Mouse (Mus musculus) intestine, postnatal 0 days (tissue): ENCODE measurements around the gene Prmt1. TPM values are rescaled to one million over a fixed set of nuclear protein-coding genes. Genes with fewer than 3 reads are reported as not detected.

Experiments used
- ATAC-seq: fragments of 200-750 bp; cut with Nextera tagmentation; 2 replicates; pipeline ENCODE4 v1.8.0; 2017; ENCODE audit warnings: mild to moderate bottlenecking, moderate TSS enrichment, moderate library complexity
- H3K27ac ChIP-seq: fragments of 300-500 bp; sonication (generic); 2 replicates; pipeline ENCODE4 v1.5.1; 2014; ENCODE audit warnings: mild to moderate bottlenecking, low read depth, low read length, moderate library complexity
- H3K27me3 ChIP-seq: fragments of 300-500 bp; sonication (generic); replicated peaks from 2 replicates; pipeline ENCODE4 v1.6.1; 2014; ENCODE audit warnings: low read length, mixed read lengths; ENCODE audit not compliant: control insufficient read depth, insufficient read depth
- H3K36me3 ChIP-seq: fragments of 300-500 bp; sonication (generic); 2 replicates; pipeline ENCODE4 v1.6.1; 2014; ENCODE audit warnings: mild to moderate bottlenecking, moderate library complexity; ENCODE audit not compliant: control insufficient read depth, insufficient read depth
- H3K4me1 ChIP-seq: fragments of 300-500 bp; sonication (generic); replicated peaks from 2 replicates; pipeline ENCODE4 v1.6.1; 2014; ENCODE audit warnings: antibody characterized with exemption, low read length, mixed read lengths; ENCODE audit not compliant: control insufficient read depth, insufficient read depth
- H3K4me2 ChIP-seq: fragments of 300-500 bp; sonication (generic); replicated peaks from 2 replicates; pipeline ENCODE4 v1.6.1; 2014; ENCODE audit warnings: low read depth, mild to moderate bottlenecking, moderate library complexity
- H3K4me3 ChIP-seq: fragments of 300-500 bp; sonication (generic); 2 replicates; pipeline ENCODE4 v1.5.1; 2014; ENCODE audit warnings: low read depth, low read length
- H3K9ac ChIP-seq: fragments of 300-500 bp; sonication (generic); 2 replicates; pipeline ENCODE4 v1.6.1; 2014; ENCODE audit warnings: mild to moderate bottlenecking, low read depth, low read length
- H3K9me3 ChIP-seq: fragments of 300-500 bp; sonication (generic); 2 replicates; pipeline ENCODE4 v1.6.1; 2016; ENCODE audit warnings: mixed run types; ENCODE audit not compliant: control insufficient read depth
- CTCF ChIP-seq: sonication (generic); IDR thresholded peaks from 2 replicates; pipeline ENCODE4 v1.5.1; 2016; ENCODE audit warnings: low read depth, mild to moderate bottlenecking, control low read depth, antibody characterized with exemption, moderate library complexity
- WGBS: fragments of 180-500 bp; shearing (Covaris S2); extraction: QIAGEN DNeasy Blood & Tissue Kit; methylation state at CpG from one replicate; pipeline ENCODE4 v1.1.7; 2014; 5-methylcytosine and 5-hydroxymethylcytosine counted together
- polyA plus RNA-seq: library from polyadenylated mRNA; unstranded; fragments of >200 nt; fragmentation: Nextera tagmentation; extraction: Ambion mirVana; gene quantifications from 2 replicates; pipeline ENCODE4 v1.2.1, GENCODE M21; 2015

Prmt1 gene
- polyA plus RNA-seq, 1 experiment from 2014 or later, result 130 TPM

GRCm38 (mm10) chr7:44975117-44975419 is 11.3 kb downstream of the Prmt1 start:
- Histone ChIP-seq H3K9ac (no peak overlapping the region), H3K4me3 (no peak overlapping the region), H3K4me2 (peak overlapping the region; percentile 63; the same call in 1 of the 2 replicates), H3K27me3 (no peaks in the 10 kb centered on the region), H3K9me3 (no peaks in the 10 kb centered on the region), H3K4me1 (peaks cover 4% of the 10 kb centered on the region; the same call in 1 of the 2 replicates), H3K36me3 (peaks cover 45% of the 10 kb centered on the region), H3K27ac (no peak overlapping the region)
- no peak for ATAC-seq
- 18% methylated on average over 6 of the region's 6 CpGs for WGBS
- TF ChIP-seq CTCF, result no peak

GRCm38 (mm10) chr7:44974383-44975116 is 11.8 kb downstream of the Prmt1 start, which contains the start of gene Cpt1c:
Gene Cpt1c, minus strand, starts transcription at chr7:44974851.
- Histone ChIP-seq H3K36me3 (peaks cover 40% of the 10 kb centered on the region), H3K4me2 (peak within 1 kb of the TSS; percentile 63), H3K9me3 (no peaks in the 10 kb centered on the region), H3K9ac (0 out of 2 replicates have a peak within 1 kb of the TSS, but pooled peaks have one; percentile 26), H3K27ac (no peak within 1 kb of the TSS), H3K27me3 (no peaks in the 10 kb centered on the region), H3K4me3 (peak within 1 kb of the TSS; percentile 42), H3K4me1 (peaks cover 4% of the 10 kb centered on the region; the same call in 1 of the 2 replicates)
- TF ChIP-seq CTCF, result peak; percentile 15; the same call in 1 of the 2 replicates
- no peak for ATAC-seq
- 4% methylated on average over 22 of the region's 22 CpGs for WGBS

- ATAC-seq, result no peak
- Histone ChIP-seq H3K9me3 (no peaks in the 10 kb centered on the region), H3K27me3 (no peaks in the 10 kb centered on the region), H3K36me3 (peaks cover 30% of the 10 kb centered on the region), H3K9ac (no peak overlapping the region), H3K27ac (no peak overlapping the region), H3K4me2 (peak overlapping the region; percentile 63), H3K4me3 (peak overlapping the region; percentile 42), H3K4me1 (peaks cover 4% of the 10 kb centered on the region; the same call in 1 of the 2 replicates)
- 48% methylated on average over 14 of the region's 14 CpGs for WGBS
- TF ChIP-seq CTCF, result no peak
Observed at GRCm38 (mm10) chr7:44973415-44974130, 12.8 kb downstream of the Prmt1 start.

- peak overlapping the region; percentile 96 for H3K4me2 ChIP-seq
- no peaks in the 10 kb centered on the region for H3K9me3 ChIP-seq
- H3K4me1 ChIP-seq, result peaks cover 4% of the 10 kb centered on the region; the same call in 1 of the 2 replicates
- H3K27me3 ChIP-seq, result no peaks in the 10 kb centered on the region
- H3K4me3 ChIP-seq, result no peak overlapping the region
- WGBS, result 56% methylated on average over 7 of the region's 7 CpGs
- peaks cover 5% of the 10 kb centered on the region; the same call in 1 of the 2 replicates for H3K36me3 ChIP-seq
- ATAC-seq, result no peak
- no peak overlapping the region for H3K9ac ChIP-seq
- TF ChIP-seq CTCF, result no peak
- H3K27ac ChIP-seq, result no peak overlapping the region
Observed at GRCm38 (mm10) chr7:44971142-44971541, 15.2 kb downstream of the Prmt1 start.

- H3K9ac ChIP-seq, result peak overlapping the region; percentile 37; the same call in 1 of the 2 replicates
- no peaks in the 10 kb centered on the region for H3K9me3 ChIP-seq
- H3K4me2 ChIP-seq, result peak overlapping the region; percentile 96
- peaks cover under 1% of the 10 kb centered on the region; the same call in 1 of the 2 replicates for H3K36me3 ChIP-seq
- peak overlapping the region; percentile 48 for H3K4me3 ChIP-seq
- ATAC-seq, result peak; percentile 91
- peaks cover 4% of the 10 kb centered on the region; the same call in 1 of the 2 replicates for H3K4me1 ChIP-seq
- H3K27ac ChIP-seq, result peak overlapping the region; percentile 11; the same call in 1 of the 2 replicates
- under 1% methylated on average over 36 of the region's 36 CpGs for WGBS
- no peak for TF ChIP-seq CTCF
- H3K27me3 ChIP-seq, result no peaks in the 10 kb centered on the region
Observed at GRCm38 (mm10) chr7:44970231-44970691, 16.1 kb downstream of the Prmt1 start.

- Histone ChIP-seq H3K9me3 (no peaks in the 10 kb centered on the region), H3K4me3 (no peak overlapping the region), H3K36me3 (peaks cover 7% of the 10 kb centered on the region; the same call in 1 of the 2 replicates), H3K9ac (no peak overlapping the region), H3K27ac (no peak overlapping the region), H3K4me2 (no peak overlapping the region), H3K4me1 (peaks cover 4% of the 10 kb centered on the region; the same call in 1 of the 2 replicates), H3K27me3 (no peaks in the 10 kb centered on the region)
- WGBS, result 63% methylated on average over 15 of the region's 15 CpGs
- no peak for ATAC-seq
- TF ChIP-seq CTCF, result peak; percentile 40
Observed at GRCm38 (mm10) chr7:44966638-44967037, 19.7 kb downstream of the Prmt1 start.
